Mouse (Mus musculus): ENCODE results near the gene Abcc4. TPM values are rescaled to one million over a fixed set of nuclear protein-coding genes. Genes with fewer than 3 reads are reported as not detected.

The Abcc4 gene
- total and polyA plus RNA-seq, 2 experiments from 2014 or later, result 2.4 to 3.6 TPM

- no peak overlapping the region for H3K4me2 ChIP-seq (ENCODE audit: low read depth, low read length, poor library complexity, severe bottlenecking)
- peaks cover 8% of the 10 kb centered on the region; the same call in 1 of the 2 replicates for H3K4me1 ChIP-seq (ENCODE audit: insufficient read depth, low read length)
- WGBS, result 80% methylated on average over 5 of the region's 5 CpGs
- H3K9ac ChIP-seq (replicated peaks; ENCODE audit: low read length, poor library complexity, severe bottlenecking), result no peak overlapping the region
- H3K9me3 ChIP-seq (ENCODE audit: low read length), result no peaks in the 10 kb centered on the region
- no peaks in the 10 kb centered on the region for H3K27me3 ChIP-seq (ENCODE audit: insufficient read depth, low read length)
- H3K4me3 ChIP-seq (ENCODE audit: low read depth, low read length), result no peak overlapping the region
- no peak overlapping the region for H3K27ac ChIP-seq (ENCODE audit: low read depth, low read length)
- no peak for ATAC-seq (ENCODE audit: low FRiP score)
- DNase-seq (ENCODE audit: low spot score), result no peak
- no peak for TF ChIP-seq CTCF (IDR thresholded peaks at IDR 0.05)
- no peaks in the 10 kb centered on the region for H3K36me3 ChIP-seq (ENCODE audit: insufficient read depth, low read length)
These were observed 195.8 kb downstream of the Abcc4 start for GRCm38 (mm10) chr14:118510216-118510615.

- no peak overlapping the region for H3K4me2 ChIP-seq (ENCODE audit: low read depth, low read length, poor library complexity, severe bottlenecking)
- TF ChIP-seq CTCF (IDR thresholded peaks at IDR 0.05), result no peak
- ATAC-seq (ENCODE audit: low FRiP score), result no peak
- H3K9me3 ChIP-seq (ENCODE audit: low read length), result no peaks in the 10 kb centered on the region
- no peak overlapping the region for H3K9ac ChIP-seq (replicated peaks; ENCODE audit: low read length, poor library complexity, severe bottlenecking)
- H3K4me3 ChIP-seq (ENCODE audit: low read depth, low read length), result no peak overlapping the region
- WGBS, result 90% methylated on average over 14 of the region's 14 CpGs
- H3K27me3 ChIP-seq (ENCODE audit: insufficient read depth, low read length), result no peaks in the 10 kb centered on the region
- DNase-seq (ENCODE audit: low spot score), result no peak
- no peaks in the 10 kb centered on the region for H3K36me3 ChIP-seq (ENCODE audit: insufficient read depth, low read length)
- H3K4me1 ChIP-seq (ENCODE audit: insufficient read depth, low read length), result peaks cover 8% of the 10 kb centered on the region; the same call in 1 of the 2 replicates
- H3K27ac ChIP-seq (ENCODE audit: low read depth, low read length), result no peak overlapping the region
These were observed 198.2 kb downstream of the Abcc4 start for GRCm38 (mm10) chr14:118507829-118508228.

- Histone ChIP-seq H3K4me3 (ENCODE audit: low read depth, low read length) (no peak overlapping the region), H3K4me1 (ENCODE audit: insufficient read depth, low read length) (peaks cover 8% of the 10 kb centered on the region; the same call in 1 of the 2 replicates), H3K27ac (ENCODE audit: low read depth, low read length) (no peak overlapping the region), H3K36me3 (ENCODE audit: insufficient read depth, low read length) (no peaks in the 10 kb centered on the region), H3K9me3 (ENCODE audit: low read length) (no peaks in the 10 kb centered on the region), H3K9ac (replicated peaks; ENCODE audit: low read length, poor library complexity, severe bottlenecking) (no peak overlapping the region; the same call in 1 of the 2 replicates), H3K4me2 (ENCODE audit: low read depth, low read length, poor library complexity, severe bottlenecking) (peak overlapping the region; percentile 26), H3K27me3 (ENCODE audit: insufficient read depth, low read length) (no peaks in the 10 kb centered on the region)
- TF ChIP-seq CTCF (IDR thresholded peaks at IDR 0.05), result no peak
- peak; percentile 48 for DNase-seq (ENCODE audit: low spot score)
- 42% methylated on average over 14 of the region's 14 CpGs for WGBS
- ATAC-seq (ENCODE audit: low FRiP score), result peak; percentile 32; the same call in 1 of the 2 replicates
These were observed 199.3 kb downstream of the Abcc4 start for GRCm38 (mm10) chr14:118506591-118507146.

- no peak overlapping the region for H3K4me2 ChIP-seq (ENCODE audit: low read depth, low read length, poor library complexity, severe bottlenecking)
- no peak overlapping the region for H3K9ac ChIP-seq (replicated peaks; ENCODE audit: low read length, poor library complexity, severe bottlenecking)
- H3K27ac ChIP-seq (ENCODE audit: low read depth, low read length), result no peak overlapping the region
- no peaks in the 10 kb centered on the region for H3K4me1 ChIP-seq (ENCODE audit: insufficient read depth, low read length)
- no peak overlapping the region for H3K4me3 ChIP-seq (ENCODE audit: low read depth, low read length)
- TF ChIP-seq CTCF (IDR thresholded peaks at IDR 0.05), result no peak
- no peaks in the 10 kb centered on the region for H3K36me3 ChIP-seq (ENCODE audit: insufficient read depth, low read length)
- no peaks in the 10 kb centered on the region for H3K27me3 ChIP-seq (ENCODE audit: insufficient read depth, low read length)
- ATAC-seq (ENCODE audit: low FRiP score) (no peak), DNase-seq (ENCODE audit: low spot score) (no peak)
- H3K9me3 ChIP-seq (ENCODE audit: low read length), result no peaks in the 10 kb centered on the region
- 74% methylated on average over 2 of the region's 2 CpGs for whole genome bisulfite sequencing
These were observed 209.3 kb downstream of the Abcc4 start for GRCm38 (mm10) chr14:118496767-118497166.

- DNase-seq (ENCODE audit: low spot score) (no peak), ATAC-seq (ENCODE audit: low FRiP score) (no peak)
- Histone ChIP-seq H3K27me3 (ENCODE audit: insufficient read depth, low read length) (no peaks in the 10 kb centered on the region), H3K4me1 (ENCODE audit: insufficient read depth, low read length) (no peaks in the 10 kb centered on the region), H3K4me2 (ENCODE audit: low read depth, low read length, poor library complexity, severe bottlenecking) (no peak overlapping the region), H3K9ac (replicated peaks; ENCODE audit: low read length, poor library complexity, severe bottlenecking) (no peak overlapping the region), H3K36me3 (ENCODE audit: insufficient read depth, low read length) (no peaks in the 10 kb centered on the region), H3K9me3 (ENCODE audit: low read length) (no peaks in the 10 kb centered on the region), H3K27ac (ENCODE audit: low read depth, low read length) (no peak overlapping the region), H3K4me3 (ENCODE audit: low read depth, low read length) (no peak overlapping the region)
- WGBS, result 85% methylated on average over 2 of the region's 2 CpGs
- no peak for TF ChIP-seq CTCF (IDR thresholded peaks at IDR 0.05)
These were observed 210.6 kb downstream of the Abcc4 start for GRCm38 (mm10) chr14:118495458-118495857.

GRCm38 (mm10) chr14:118491708-118492107 is 214.3 kb downstream of the Abcc4 start:
- H3K36me3 ChIP-seq (ENCODE audit: insufficient read depth, low read length), result no peaks in the 10 kb centered on the region
- DNase-seq (ENCODE audit: low spot score) (no peak), ATAC-seq (ENCODE audit: low FRiP score) (no peak)
- no peak overlapping the region for H3K9ac ChIP-seq (replicated peaks; ENCODE audit: low read length, poor library complexity, severe bottlenecking)
- no peaks in the 10 kb centered on the region for H3K9me3 ChIP-seq (ENCODE audit: low read length)
- H3K27ac ChIP-seq (ENCODE audit: low read depth, low read length), result no peak overlapping the region
- 60% methylated on average over 6 of the region's 6 CpGs for WGBS
- TF ChIP-seq CTCF (IDR thresholded peaks at IDR 0.05), result no peak
- no peak overlapping the region for H3K4me2 ChIP-seq (ENCODE audit: low read depth, low read length, poor library complexity, severe bottlenecking)
- H3K4me1 ChIP-seq (ENCODE audit: insufficient read depth, low read length), result no peaks in the 10 kb centered on the region
- no peaks in the 10 kb centered on the region for H3K27me3 ChIP-seq (ENCODE audit: insufficient read depth, low read length)
- H3K4me3 ChIP-seq (ENCODE audit: low read depth, low read length), result no peak overlapping the region

Measured in midbrain, postnatal 0 days (tissue).